Mouse (Mus musculus) cortical plate, adult 2 months (tissue): Measurements from ENCODE around the gene Phf21a. TPM values are rescaled to one million over a fixed set of nuclear protein-coding genes. Genes with fewer than 3 reads are reported as not detected.

Experiments used
- H3K27ac ChIP-seq: fragments of 200-500 bp; 2 replicates; pipeline ENCODE4 v1.5.1; 2012; ENCODE audit warnings: low read length, control low read depth, inconsistent platforms; ENCODE audit not compliant: insufficient read depth
- H3K4me1 ChIP-seq: fragments of 200-500 bp; 2 replicates; pipeline ENCODE4 v1.6.1; 2011; ENCODE audit warnings: low read length; ENCODE audit not compliant: control insufficient read depth, insufficient read depth
- H3K4me3 ChIP-seq: fragments of 200-500 bp; 2 replicates; pipeline ENCODE4 v1.5.1; 2011; ENCODE audit warnings: mild to moderate bottlenecking, low read length, control low read depth; ENCODE audit not compliant: insufficient read depth
- CTCF ChIP-seq: fragments of 200-500 bp; IDR thresholded peaks from 2 replicates; pipeline ENCODE4 v1.5.1; 2011; ENCODE audit warnings: mild to moderate bottlenecking, control low read depth, low read length; ENCODE audit not compliant: insufficient read depth; ENCODE audit errors: extremely low read depth
- POLR2A ChIP-seq: fragments of 200-500 bp; IDR thresholded peaks from 2 replicates; pipeline ENCODE4 v1.6.1; 2011; ENCODE audit warnings: mild to moderate bottlenecking, low read length, control low read depth; ENCODE audit not compliant: insufficient read depth; ENCODE audit errors: extremely low read depth
- polyA plus RNA-seq: library from polyadenylated mRNA; depleted of rRNA; stranded (reverse); fragments of >200 nt; gene quantifications from 2 replicates; pipeline ENCODE4 v1.2.3, GENCODE M21; 2012; rRNA removed

Gene Phf21a
- polyA plus RNA-seq = 47.1 and 48.4 TPM in 2 replicates

- Histone ChIP-seq H3K27ac (no peak within 1 kb of the TSS), H3K4me1 (peaks cover 4% of the 10 kb centered on the region), H3K4me3 (no peak within 1 kb of the TSS)
- no peak for TF ChIP-seq POLR2A
Measured at GRCm38 (mm10) chr2:92092817-92093216, at the start of gene Phf21a. Phf21a (plus strand) TSS chr2:92093117.

- no peak for TF ChIP-seq CTCF
- no peak for TF ChIP-seq POLR2A
- Histone ChIP-seq H3K27ac (no peak overlapping the region), H3K4me3 (no peak overlapping the region), H3K4me1 (no peaks in the 10 kb centered on the region; the same call in 1 of the 2 replicates)
Measured at GRCm38 (mm10) chr2:92043285-92043684, 49.6 kb upstream of the Phf21a start.

GRCm38 (mm10) chr2:92047601-92048000 lies 45.3 kb upstream of the Phf21a start:
- H3K4me3 ChIP-seq = no peak overlapping the region
- H3K4me1 ChIP-seq = 0 out of 2 replicates have a peak, but pooled peaks cover 1% of the 10 kb centered on the region
- H3K27ac ChIP-seq = no peak overlapping the region
- TF ChIP-seq CTCF = no peak
- TF ChIP-seq POLR2A = no peak

- H3K27ac ChIP-seq = no peak overlapping the region
- H3K4me1 ChIP-seq = 0 out of 2 replicates have a peak, but pooled peaks cover 1% of the 10 kb centered on the region
- H3K4me3 ChIP-seq = no peak overlapping the region
- no peak for TF ChIP-seq POLR2A
Measured at GRCm38 (mm10) chr2:92048034-92048690, 44.8 kb upstream of the Phf21a start.

GRCm38 (mm10) chr2:92052188-92052587 lies 40.7 kb upstream of the Phf21a start:
- no peak overlapping the region for H3K27ac ChIP-seq
- 0 out of 2 replicates have a peak, but pooled peaks cover 3% of the 10 kb centered on the region for H3K4me1 ChIP-seq
- no peak for TF ChIP-seq POLR2A
- TF ChIP-seq CTCF = no peak
- H3K4me3 ChIP-seq = no peak overlapping the region

GRCm38 (mm10) chr2:92052754-92053153 lies 40.2 kb upstream of the Phf21a start:
- no peak overlapping the region for H3K4me3 ChIP-seq
- no peak for TF ChIP-seq POLR2A
- no peak for TF ChIP-seq CTCF
- no peak overlapping the region for H3K27ac ChIP-seq
- 0 out of 2 replicates have a peak, but pooled peaks cover 3% of the 10 kb centered on the region for H3K4me1 ChIP-seq

- peak overlapping the region; percentile 20 for H3K4me3 ChIP-seq
- H3K4me1 ChIP-seq = 0 out of 2 replicates have a peak, but pooled peaks cover 3% of the 10 kb centered on the region
- H3K27ac ChIP-seq = no peak overlapping the region
- TF ChIP-seq POLR2A = peak; percentile 70
- TF ChIP-seq CTCF = no peak
Measured at GRCm38 (mm10) chr2:92055101-92055813, 37.7 kb upstream of the Phf21a start.

- TF ChIP-seq CTCF (peak; percentile 51), POLR2A (no peak)
- H3K27ac ChIP-seq = no peak overlapping the region
- 0 out of 2 replicates have a peak, but pooled peaks cover 3% of the 10 kb centered on the region for H3K4me1 ChIP-seq
- H3K4me3 ChIP-seq = peak overlapping the region; percentile 20; the same call in 1 of the 2 replicates
Measured at GRCm38 (mm10) chr2:92055831-92056236, 37.1 kb upstream of the Phf21a start.

GRCm38 (mm10) chr2:92056760-92057159 lies 36.2 kb upstream of the Phf21a start:
- no peak for TF ChIP-seq POLR2A
- no peak for TF ChIP-seq CTCF
- Histone ChIP-seq H3K4me1 (0 out of 2 replicates have a peak, but pooled peaks cover 3% of the 10 kb centered on the region), H3K4me3 (no peak overlapping the region), H3K27ac (no peak overlapping the region)

GRCm38 (mm10) chr2:92058469-92058868 lies 34.4 kb upstream of the Phf21a start:
- H3K27ac ChIP-seq = peak overlapping the region; percentile 86
- TF ChIP-seq CTCF = peak; percentile 68
- peak; percentile 81 for TF ChIP-seq POLR2A
- 0 out of 2 replicates have a peak, but pooled peaks cover 2% of the 10 kb centered on the region for H3K4me1 ChIP-seq
- H3K4me3 ChIP-seq = peak overlapping the region; percentile 51

GRCm38 (mm10) chr2:92058936-92059335 lies 34.0 kb upstream of the Phf21a start:
- H3K4me1 ChIP-seq = 0 out of 2 replicates have a peak, but pooled peaks cover 2% of the 10 kb centered on the region
- H3K4me3 ChIP-seq = peak overlapping the region; percentile 51
- TF ChIP-seq POLR2A (no peak), CTCF (no peak)
- H3K27ac ChIP-seq = peak overlapping the region; percentile 86
